Mouse (Mus musculus) E14TG2a.4 (cell line): ENCODE data around the gene Prcd.

Experiments
- CTCF ChIP-seq: conservative IDR thresholded peaks from 2 replicates; pipeline ENCODE4 v1.5.1; 2014; ENCODE audit warnings: low read length
- POU5F1 ChIP-seq: IDR thresholded peaks from 2 replicates; pipeline ENCODE4 v1.6.1; 2014; ENCODE audit warnings: low read length, borderline replicate concordance

DNA sequence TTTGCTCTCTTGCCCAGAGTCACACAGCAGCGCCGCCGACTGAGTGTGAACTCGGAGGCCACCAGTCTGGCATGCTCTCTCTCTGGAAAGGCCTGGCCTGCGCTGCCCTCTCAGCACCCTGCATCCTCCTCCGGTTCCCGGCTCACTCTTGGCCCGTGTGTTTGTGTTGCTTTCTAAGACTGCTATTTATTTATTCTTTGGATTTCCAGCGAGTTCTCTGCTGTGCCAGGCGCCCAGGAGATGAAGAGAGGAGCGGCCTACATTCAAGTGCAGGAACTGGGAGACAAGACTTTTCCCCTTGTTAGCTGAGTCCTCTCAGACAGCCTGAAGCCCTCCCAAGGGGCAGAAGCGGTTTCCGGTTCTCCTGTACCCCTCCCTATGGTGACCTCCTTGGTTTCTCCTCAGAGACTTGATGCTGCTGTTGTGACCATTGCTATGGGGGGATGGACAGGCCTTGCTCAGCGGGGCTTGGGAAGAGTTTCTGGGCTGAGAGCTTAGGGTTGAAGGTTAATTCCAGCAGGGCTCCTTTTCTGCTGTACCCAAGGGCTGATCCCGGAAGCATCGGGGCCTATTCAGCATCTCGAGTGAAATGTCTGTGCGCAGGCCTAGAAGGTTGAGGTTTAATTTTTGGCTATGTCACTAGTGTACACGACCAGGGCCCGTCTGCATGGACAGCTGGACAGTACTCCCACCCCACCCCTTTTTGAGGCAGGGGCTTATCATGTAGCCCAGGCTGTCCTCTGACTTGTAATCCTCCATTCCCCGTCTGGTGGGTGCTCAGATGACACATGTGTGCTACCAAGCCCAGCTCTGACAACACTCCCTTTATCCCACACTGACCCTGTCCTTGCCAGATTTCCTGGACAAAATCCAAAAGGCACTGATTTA is 8.9 kb upstream of the Prcd start:
- no peak for TF ChIP-seq POU5F1
- TF ChIP-seq CTCF: no peak
